Mouse (Mus musculus) midbrain, embryonic 12.5 days (tissue): ENCODE measurements at regions not wholly inside any gene's neighbourhood (a gene's known extent, or its start where the extent isn't known, plus 50 kb on each side); places are given as distances from the start of the nearest gene placed in this dataset.

Experiments
- ATAC-seq: fragments of 200-750 bp; cut with Nextera tagmentation; 2 replicates; pipeline ENCODE4 v1.8.0; 2017; ENCODE audit warnings: low read depth, moderate TSS enrichment, moderate library complexity; ENCODE audit not compliant: low FRiP score
- H3K27ac ChIP-seq: fragments of 300-500 bp; sonication (generic); replicated peaks from 2 replicates; pipeline ENCODE4 v1.5.1; 2016; ENCODE audit warnings: mild to moderate bottlenecking
- H3K27me3 ChIP-seq: fragments of 300-500 bp; sonication (generic); 2 replicates; pipeline ENCODE4 v1.6.1; 2016; ENCODE audit warnings: mild to moderate bottlenecking
- H3K36me3 ChIP-seq: fragments of 300-500 bp; sonication (generic); 2 replicates; pipeline ENCODE4 v1.6.1; 2016
- H3K4me1 ChIP-seq: fragments of 300-500 bp; sonication (generic); 2 replicates; pipeline ENCODE4 v1.6.1; 2016
- H3K4me2 ChIP-seq: fragments of 300-500 bp; sonication (generic); replicated peaks from 2 replicates; pipeline ENCODE4 v1.6.1; 2016; ENCODE audit warnings: mild to moderate bottlenecking, moderate library complexity
- H3K4me3 ChIP-seq: fragments of 300-500 bp; sonication (generic); 2 replicates; pipeline ENCODE4 v1.5.1; 2016; ENCODE audit warnings: mild to moderate bottlenecking
- H3K9ac ChIP-seq: fragments of 300-500 bp; sonication (generic); replicated peaks from 2 replicates; pipeline ENCODE4 v1.6.1; 2016; ENCODE audit warnings: mild to moderate bottlenecking, moderate library complexity
- H3K9me3 ChIP-seq: fragments of 300-500 bp; sonication (generic); 2 replicates; pipeline ENCODE4 v1.6.1; 2016; ENCODE audit warnings: mild to moderate bottlenecking
- WGBS: fragments of 180-500 bp; shearing (Covaris S2); methylation state at CpG from one replicate; pipeline ENCODE4 v1.1.7; 2016; 5-methylcytosine and 5-hydroxymethylcytosine counted together

DNA sequence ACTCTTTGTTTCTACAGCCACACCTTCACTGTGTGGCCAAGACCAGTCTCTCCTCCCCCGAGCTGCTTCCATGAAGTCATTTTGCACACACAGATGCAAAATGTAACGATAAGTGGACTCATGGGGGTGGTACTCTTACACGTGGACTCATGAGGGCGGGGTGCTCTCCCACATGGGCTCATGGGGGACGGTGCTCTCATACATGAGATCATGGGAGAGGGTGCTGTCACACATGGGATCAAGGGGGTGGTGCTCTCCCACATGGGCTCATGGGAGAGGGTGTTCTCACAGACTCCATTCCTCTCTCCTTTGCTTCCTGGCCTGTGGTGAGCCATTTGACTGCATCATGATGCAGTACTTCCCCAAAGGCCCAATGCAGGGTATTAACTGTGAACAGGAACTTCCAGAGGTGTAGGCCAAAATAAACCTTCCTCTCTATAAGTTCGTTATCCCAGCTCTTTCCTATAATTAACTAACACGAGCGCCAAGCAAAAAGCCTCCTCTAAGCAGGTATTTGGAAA, 118.9 kb downstream of the Kdr start:
- H3K4me3 ChIP-seq = no peak overlapping the region
- H3K36me3 ChIP-seq = no peaks in the 10 kb centered on the region
- no peak overlapping the region for H3K9ac ChIP-seq
- no peak overlapping the region for H3K27ac ChIP-seq
- ATAC-seq = no peak
- no peak overlapping the region for H3K4me2 ChIP-seq
- H3K4me1 ChIP-seq = peaks cover 14% of the 10 kb centered on the region; the same call in 1 of the 2 replicates
- H3K27me3 ChIP-seq = peaks cover 72% of the 10 kb centered on the region
- WGBS = 90% methylated on average over 8 of the region's 8 CpGs
- no peaks in the 10 kb centered on the region for H3K9me3 ChIP-seq

GRCm38 (mm10) chr5:75850855-75851254, 127.4 kb downstream of the Kdr start:
- Histone ChIP-seq H3K4me3 (no peak overlapping the region), H3K4me2 (no peak overlapping the region), H3K4me1 (peaks cover 9% of the 10 kb centered on the region; the same call in 1 of the 2 replicates), H3K9me3 (no peaks in the 10 kb centered on the region), H3K27ac (no peak overlapping the region), H3K36me3 (no peaks in the 10 kb centered on the region), H3K9ac (no peak overlapping the region), H3K27me3 (peaks cover 39% of the 10 kb centered on the region)
- WGBS = 86% methylated on average over 4 of the region's 4 CpGs
- no peak for ATAC-seq

DNA sequence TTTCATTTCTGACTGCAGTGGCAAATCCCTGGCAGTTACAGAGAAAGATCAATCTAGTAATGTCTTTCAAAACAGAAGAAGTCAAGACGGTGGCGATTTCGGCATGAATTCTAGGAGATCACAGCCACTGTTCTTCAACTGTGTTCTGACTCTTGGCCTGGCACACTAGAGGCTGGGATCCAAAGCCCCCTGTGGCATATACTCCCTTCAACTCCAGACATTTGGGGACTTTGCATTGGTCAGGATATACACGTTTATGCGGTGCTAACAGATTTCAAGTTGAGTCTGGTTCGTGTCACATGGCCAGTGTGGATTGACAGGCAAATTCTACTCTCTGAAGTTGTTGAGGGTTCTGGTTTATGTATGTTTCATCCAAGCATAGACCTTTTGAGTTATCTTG, 130.3 kb downstream of the Kdr start:
- H3K27ac ChIP-seq = no peak overlapping the region
- 90% methylated on average over 6 of the region's 6 CpGs for WGBS
- no peaks in the 10 kb centered on the region for H3K36me3 ChIP-seq
- no peaks in the 10 kb centered on the region for H3K9me3 ChIP-seq
- H3K9ac ChIP-seq = no peak overlapping the region
- H3K4me2 ChIP-seq = no peak overlapping the region
- peaks cover 10% of the 10 kb centered on the region; the same call in 1 of the 2 replicates for H3K4me1 ChIP-seq
- peaks cover 19% of the 10 kb centered on the region for H3K27me3 ChIP-seq
- no peak overlapping the region for H3K4me3 ChIP-seq
- ATAC-seq = no peak

DNA sequence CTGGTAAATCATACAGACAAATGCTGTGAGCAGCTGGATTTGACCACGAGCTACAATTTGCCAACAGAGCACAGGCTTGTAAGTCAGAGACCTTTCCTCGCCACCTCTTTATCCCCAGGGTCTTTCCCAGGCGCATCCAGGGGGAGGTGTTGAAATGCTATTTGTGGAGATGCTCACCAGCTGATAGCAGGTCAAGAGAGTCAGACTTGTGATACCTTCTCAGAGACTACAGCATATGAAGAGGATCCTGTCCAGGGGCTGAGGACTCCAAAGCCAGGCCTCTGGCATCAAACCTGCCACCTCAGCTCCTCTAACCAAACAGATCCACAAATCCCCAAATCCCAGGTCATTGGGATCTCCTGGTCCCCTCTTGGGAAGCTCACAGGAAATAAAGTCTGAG, 130.9 kb downstream of the Kdr start:
- H3K27me3 ChIP-seq = peaks cover 16% of the 10 kb centered on the region
- no peak for ATAC-seq
- no peak overlapping the region for H3K4me3 ChIP-seq
- H3K9ac ChIP-seq = no peak overlapping the region
- H3K9me3 ChIP-seq = no peaks in the 10 kb centered on the region
- WGBS = 77% methylated on average over 3 of the region's 3 CpGs
- no peaks in the 10 kb centered on the region for H3K36me3 ChIP-seq
- H3K4me2 ChIP-seq = no peak overlapping the region
- H3K4me1 ChIP-seq = peaks cover 10% of the 10 kb centered on the region; the same call in 1 of the 2 replicates
- H3K27ac ChIP-seq = no peak overlapping the region

DNA sequence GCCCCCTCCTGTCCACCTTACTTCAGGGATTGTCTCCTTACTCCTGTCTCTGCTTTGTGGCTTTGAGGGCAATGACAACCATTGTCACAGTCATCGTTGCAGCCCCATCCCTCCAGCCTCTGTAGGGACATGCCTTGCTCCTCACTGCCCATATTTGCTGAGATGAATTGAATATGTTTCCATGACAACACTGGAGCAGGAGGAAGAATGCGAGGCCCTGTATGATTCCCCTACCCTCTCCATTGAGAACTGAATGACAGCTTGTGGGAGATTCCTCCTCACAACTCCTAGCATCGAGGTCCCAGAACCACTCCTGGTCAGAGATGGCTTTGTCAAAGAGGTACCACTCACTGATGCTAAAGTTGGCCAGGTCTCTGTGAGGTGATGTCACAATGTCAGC, 132.2 kb downstream of the Kdr start:
- 0 out of 2 replicates have a peak, but pooled peaks have one; percentile 60 for ATAC-seq
- Histone ChIP-seq H3K4me2 (no peak overlapping the region), H3K27me3 (peaks cover 13% of the 10 kb centered on the region), H3K4me3 (no peak overlapping the region), H3K36me3 (no peaks in the 10 kb centered on the region), H3K9me3 (no peaks in the 10 kb centered on the region), H3K27ac (no peak overlapping the region), H3K4me1 (peaks cover 10% of the 10 kb centered on the region; the same call in 1 of the 2 replicates), H3K9ac (no peak overlapping the region)
- 19% methylated on average over 3 of the region's 3 CpGs for WGBS

DNA sequence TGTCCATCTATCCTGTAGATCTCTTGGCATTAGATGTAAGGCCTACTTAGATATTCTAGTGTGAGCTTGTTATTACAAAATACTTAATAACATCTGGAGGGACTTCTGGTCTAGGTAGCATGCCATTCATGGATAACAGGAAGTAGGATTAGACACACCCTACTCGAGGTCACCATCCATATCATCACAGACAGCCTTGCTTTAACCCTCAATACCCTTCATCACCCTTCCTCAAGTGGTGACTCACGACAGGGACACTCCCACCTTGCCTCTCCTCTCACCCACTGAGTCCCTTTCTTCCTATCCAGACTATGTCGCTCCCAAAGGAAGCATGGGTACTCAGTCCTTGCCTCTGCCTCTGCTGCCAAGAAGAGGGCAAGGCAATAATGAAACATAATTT, 134.5 kb downstream of the Kdr start:
- H3K4me2 ChIP-seq = no peak overlapping the region
- H3K27me3 ChIP-seq = peaks cover 13% of the 10 kb centered on the region
- ATAC-seq = no peak
- no peak overlapping the region for H3K27ac ChIP-seq
- H3K4me1 ChIP-seq = peaks cover 10% of the 10 kb centered on the region; the same call in 1 of the 2 replicates
- no peaks in the 10 kb centered on the region for H3K9me3 ChIP-seq
- 73% methylated on average over 3 of the region's 3 CpGs for WGBS
- H3K9ac ChIP-seq = no peak overlapping the region
- H3K4me3 ChIP-seq = no peak overlapping the region
- no peaks in the 10 kb centered on the region for H3K36me3 ChIP-seq

DNA sequence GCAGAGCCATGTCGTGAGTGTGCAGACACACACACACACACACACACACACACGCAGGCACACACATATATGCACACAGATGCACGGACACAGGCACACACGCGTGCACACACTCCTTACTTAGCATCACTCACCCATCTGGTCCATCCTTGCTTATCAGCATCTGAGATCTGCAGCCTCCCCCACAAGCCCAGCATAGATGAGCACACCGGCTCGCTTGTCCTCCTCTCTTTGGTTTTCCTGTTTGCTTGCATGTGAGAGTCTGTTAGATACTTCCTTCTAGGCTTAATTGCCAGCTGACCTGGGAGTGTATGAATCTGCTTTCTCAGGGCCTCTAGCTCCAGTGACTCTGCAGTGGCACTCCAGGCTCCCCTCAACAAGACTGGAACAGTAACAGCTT, 137.8 kb downstream of the Kdr start:
- Histone ChIP-seq H3K36me3 (no peaks in the 10 kb centered on the region), H3K4me2 (no peak overlapping the region), H3K27ac (no peak overlapping the region), H3K4me1 (no peaks in the 10 kb centered on the region), H3K9me3 (no peaks in the 10 kb centered on the region), H3K27me3 (peaks cover 6% of the 10 kb centered on the region; the same call in 1 of the 2 replicates), H3K9ac (no peak overlapping the region), H3K4me3 (no peak overlapping the region)
- ATAC-seq = no peak
- WGBS = 87% methylated on average over 7 of the region's 7 CpGs

DNA sequence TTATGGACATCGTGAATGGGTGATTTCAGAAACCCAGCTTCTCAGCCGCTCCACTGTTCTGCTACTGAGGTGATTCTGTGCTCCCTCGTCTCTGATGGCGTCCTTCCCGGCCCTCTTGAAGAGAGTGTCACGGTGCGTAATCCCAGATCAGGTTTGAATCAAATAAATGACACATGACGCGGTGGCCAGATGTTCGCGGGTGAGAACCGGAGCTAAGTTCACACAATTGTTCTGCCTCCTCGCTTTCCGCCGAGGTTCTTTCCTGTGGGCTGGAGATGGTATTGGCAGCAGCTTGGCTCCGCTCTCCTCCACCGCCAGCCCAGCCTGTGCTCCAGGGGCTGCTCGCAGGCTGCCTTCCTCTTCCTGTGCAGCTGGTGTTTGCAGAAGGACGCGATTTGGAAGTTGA, 142.7 kb downstream of the Kdr start:
- H3K27ac ChIP-seq = no peak overlapping the region
- H3K4me3 ChIP-seq = no peak overlapping the region
- peak overlapping the region; percentile 9; the same call in 1 of the 2 replicates for H3K4me2 ChIP-seq
- 74% methylated on average over 20 of the region's 20 CpGs for WGBS
- H3K27me3 ChIP-seq = no peaks in the 10 kb centered on the region
- no peak for ATAC-seq
- no peaks in the 10 kb centered on the region for H3K9me3 ChIP-seq
- H3K36me3 ChIP-seq = no peaks in the 10 kb centered on the region
- no peak overlapping the region for H3K9ac ChIP-seq
- H3K4me1 ChIP-seq = no peaks in the 10 kb centered on the region

GRCm38 (mm10) chr5:75834766-75835555, 143.3 kb downstream of the Kdr start:
- Histone ChIP-seq H3K27me3 (no peaks in the 10 kb centered on the region), H3K9ac (no peak overlapping the region), H3K4me2 (peak overlapping the region; percentile 9; the same call in 1 of the 2 replicates), H3K4me1 (no peaks in the 10 kb centered on the region), H3K27ac (no peak overlapping the region), H3K4me3 (no peak overlapping the region), H3K9me3 (no peaks in the 10 kb centered on the region), H3K36me3 (no peaks in the 10 kb centered on the region)
- 72% methylated on average over 17 of the region's 17 CpGs for WGBS
- no peak for ATAC-seq

DNA sequence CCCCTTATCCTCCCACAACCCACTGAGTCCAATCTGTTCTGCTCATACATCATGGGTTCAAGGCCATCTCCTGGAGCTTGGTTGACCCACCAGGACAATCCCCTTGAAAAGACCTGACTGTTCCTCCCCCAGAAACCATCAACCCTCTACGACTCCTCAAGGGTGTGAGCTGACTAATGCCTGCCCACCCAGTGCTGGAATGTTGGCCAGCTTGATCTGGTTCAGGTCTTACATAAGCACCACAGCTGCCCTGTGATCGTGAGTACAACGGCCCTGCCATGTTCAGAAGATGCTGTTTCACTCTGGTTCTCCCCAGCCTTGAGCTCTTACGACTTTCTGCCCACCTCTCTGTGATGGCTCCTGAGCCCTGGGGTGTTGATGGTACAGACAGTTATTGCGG, 145.9 kb downstream of the Kdr start:
- WGBS = 97% methylated on average over 5 of the region's 5 CpGs
- Histone ChIP-seq H3K9me3 (no peaks in the 10 kb centered on the region), H3K4me3 (no peak overlapping the region), H3K36me3 (no peaks in the 10 kb centered on the region), H3K27ac (no peak overlapping the region), H3K4me2 (no peak overlapping the region), H3K4me1 (no peaks in the 10 kb centered on the region), H3K9ac (no peak overlapping the region), H3K27me3 (no peaks in the 10 kb centered on the region)
- no peak for ATAC-seq

- Histone ChIP-seq H3K9me3 (no peaks in the 10 kb centered on the region), H3K4me1 (no peaks in the 10 kb centered on the region), H3K27ac (no peak overlapping the region), H3K4me3 (no peak overlapping the region), H3K4me2 (no peak overlapping the region), H3K27me3 (no peaks in the 10 kb centered on the region), H3K9ac (no peak overlapping the region), H3K36me3 (no peaks in the 10 kb centered on the region)
- 57% methylated on average over 6 of the region's 6 CpGs for WGBS
- ATAC-seq = no peak
These were observed 148.2 kb downstream of the Kdr start for GRCm38 (mm10) chr5:75829850-75830625.

DNA sequence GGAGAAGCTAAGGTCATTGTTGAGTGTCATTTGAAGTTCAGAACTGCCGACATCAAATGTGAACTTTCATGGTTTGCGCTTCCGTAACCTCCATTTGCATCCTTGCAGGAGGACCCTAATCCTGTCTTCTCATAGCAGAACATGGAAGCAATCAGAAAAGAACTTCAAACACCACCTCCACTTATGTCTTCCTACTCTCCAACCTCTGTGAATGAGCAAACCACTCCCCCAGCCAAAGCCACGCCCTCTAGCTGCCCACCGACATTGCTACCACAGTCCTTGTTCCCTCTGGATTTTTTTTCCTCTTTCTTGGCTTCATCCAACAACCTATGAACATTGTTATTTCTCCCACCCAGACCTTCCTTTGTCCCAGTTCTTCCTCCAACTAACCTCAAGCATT, 149.9 kb downstream of the Kdr start:
- Histone ChIP-seq H3K36me3 (no peaks in the 10 kb centered on the region), H3K4me3 (no peak overlapping the region), H3K27me3 (no peaks in the 10 kb centered on the region), H3K4me2 (no peak overlapping the region), H3K9me3 (no peaks in the 10 kb centered on the region), H3K27ac (no peak overlapping the region), H3K4me1 (no peaks in the 10 kb centered on the region), H3K9ac (no peak overlapping the region)
- no peak for ATAC-seq
- 88% methylated on average over 5 of the region's 5 CpGs for WGBS
